Mouse (Mus musculus) lung, postnatal 36 days (tissue): Measurements from ENCODE around the gene Pgc.
A peak's percentile ranks its signal among the peaks of the same experiment; 100 is the strongest.

ENCODE experiments used
- DNase-seq: peaks from one replicate; pipeline ENCODE4 v3.0.0; 2022; ENCODE audit warnings: mixed read lengths

Gene Pgc

GRCm38 (mm10) chr17:47726566-47726965 is at the start of gene Pgc:
Gene Pgc, plus strand, starts transcription at chr17:47726842.
- DNase-seq: no peak

- DNase-seq: no peak
Measured at GRCm38 (mm10) chr17:47678238-47678637, 48.4 kb upstream of the Pgc start.

- DNase-seq: no peak
Measured at GRCm38 (mm10) chr17:47678702-47679101, 47.9 kb upstream of the Pgc start.

GRCm38 (mm10) chr17:47682836-47683235 is 43.8 kb upstream of the Pgc start:
- no peak for DNase-seq

- peak; percentile 98 for DNase-seq
Measured at GRCm38 (mm10) chr17:47687409-47688343, 39.0 kb upstream of the Pgc start.

GRCm38 (mm10) chr17:47688344-47688607 is 38.4 kb upstream of the Pgc start, which contains the start of gene Tomm6:
Gene Tomm6, minus strand, starts transcription at chr17:47688386.
- no peak for DNase-seq

- DNase-seq: peak; percentile 64
Measured at GRCm38 (mm10) chr17:47688608-47689575, 37.8 kb upstream of the Pgc start, which contains the start of gene Frs3. Gene Frs3, plus strand, starts transcription at chr17:47689030.

GRCm38 (mm10) chr17:47689894-47690293 is 36.7 kb upstream of the Pgc start:
- DNase-seq: no peak

- DNase-seq: no peak
Measured at GRCm38 (mm10) chr17:47691650-47692049, 35.0 kb upstream of the Pgc start.

GRCm38 (mm10) chr17:47693671-47694441 is 32.8 kb upstream of the Pgc start:
- DNase-seq: no peak

GRCm38 (mm10) chr17:47694442-47694502 is 32.4 kb upstream of the Pgc start, which contains the start of gene Gm21981:
Gene Gm21981, minus strand, starts transcription at chr17:47694455.
- DNase-seq: no peak

GRCm38 (mm10) chr17:47694503-47695336 is 31.9 kb upstream of the Pgc start, which contains the start of gene Prickle4:
Gene Prickle4, minus strand, starts transcription at chr17:47694736.
- peak; percentile 98 for DNase-seq

GRCm38 (mm10) chr17:47695337-47695710 is 31.3 kb upstream of the Pgc start:
- DNase-seq: no peak

GRCm38 (mm10) chr17:47698156-47698555 is 28.5 kb upstream of the Pgc start:
- DNase-seq: no peak

- no peak for DNase-seq
Measured at GRCm38 (mm10) chr17:47699055-47699454, 27.6 kb upstream of the Pgc start.

- no peak for DNase-seq
Measured at GRCm38 (mm10) chr17:47701793-47702192, 24.8 kb upstream of the Pgc start.

GRCm38 (mm10) chr17:47702548-47703345 is 23.9 kb upstream of the Pgc start:
- DNase-seq: no peak

- DNase-seq: no peak
Measured at GRCm38 (mm10) chr17:47703556-47703955, 23.1 kb upstream of the Pgc start.

- DNase-seq: no peak
Measured at GRCm38 (mm10) chr17:47704692-47705091, 21.9 kb upstream of the Pgc start.

- no peak for DNase-seq
Measured at GRCm38 (mm10) chr17:47706196-47706595, 20.4 kb upstream of the Pgc start.

- DNase-seq: no peak
Measured at GRCm38 (mm10) chr17:47707961-47708360, 18.7 kb upstream of the Pgc start.
